Mouse (Mus musculus): ENCODE results near the gene Mroh8.

The Mroh8 gene

DNA sequence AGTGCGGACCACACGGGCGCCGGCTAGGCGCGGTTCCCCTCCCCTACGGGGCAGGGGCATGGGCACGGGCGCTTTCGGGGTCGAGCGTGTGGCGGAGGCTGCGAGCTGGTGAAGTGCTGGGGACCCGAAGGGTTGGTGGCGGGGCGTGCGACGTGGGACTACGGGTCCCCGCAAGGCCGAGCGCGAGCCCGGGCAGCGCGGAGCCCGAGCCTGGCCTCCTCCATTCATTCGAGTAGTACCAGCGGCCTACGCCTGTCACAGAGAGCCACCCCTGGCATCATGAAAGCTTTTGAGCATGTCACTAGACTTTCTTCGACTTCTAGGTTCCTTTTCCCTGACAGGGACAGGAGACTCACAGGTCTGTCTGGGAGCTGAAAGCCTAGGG lies at the start of gene Mroh8:
Mroh8 (minus strand) TSS at position 134 of the 385 bp plus-strand sequence.
- DNase-seq (ENCODE audit: inconsistent age in 2 of 2, low spot score in 1 of 2): no peak

DNA sequence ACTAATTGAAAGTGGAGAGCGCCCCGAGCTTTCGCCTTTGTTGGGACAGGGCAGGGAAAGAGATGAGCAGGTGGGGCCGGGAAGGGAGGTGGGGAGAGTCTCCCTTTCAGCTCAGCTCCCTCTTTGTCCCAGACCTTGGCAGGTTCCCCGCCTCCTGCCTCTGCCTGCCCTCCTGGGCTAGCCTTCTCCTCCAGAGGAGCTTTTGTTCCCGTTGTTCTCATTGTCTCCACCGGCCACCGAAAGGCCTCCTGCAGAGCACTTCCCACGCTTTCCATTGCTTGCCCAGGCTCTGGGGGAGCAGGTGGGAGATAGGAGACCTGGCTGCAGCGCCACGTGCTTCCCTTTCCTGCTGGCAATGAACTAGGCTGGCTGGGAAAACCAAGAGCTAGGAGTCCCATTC lies 49.2 kb upstream of the Mroh8 start:
- no peak for DNase-seq (ENCODE audit: inconsistent age in 2 of 2, low spot score in 1 of 2)

DNA sequence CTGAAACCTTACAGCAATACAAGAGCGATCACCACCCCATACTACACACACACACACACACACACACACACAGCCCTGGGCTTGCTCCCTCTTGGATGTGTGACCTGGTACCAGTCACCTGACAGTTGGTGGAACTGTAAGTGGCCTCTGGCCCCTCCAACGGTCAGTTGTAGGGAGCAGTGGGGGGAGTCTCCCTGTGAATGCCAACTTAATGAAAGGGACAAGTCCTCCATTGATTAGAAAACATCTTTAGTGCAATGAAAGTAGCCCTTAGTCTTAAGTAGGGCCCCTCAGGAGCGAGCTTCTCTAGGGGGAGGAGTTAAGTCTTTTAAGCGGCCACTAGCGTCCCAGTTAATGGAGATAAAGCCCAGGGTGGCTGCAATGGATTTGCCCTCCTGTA lies 48.8 kb upstream of the Mroh8 start:
- DNase-seq (ENCODE audit: inconsistent age in 2 of 2, low spot score in 1 of 2): no peak

DNA sequence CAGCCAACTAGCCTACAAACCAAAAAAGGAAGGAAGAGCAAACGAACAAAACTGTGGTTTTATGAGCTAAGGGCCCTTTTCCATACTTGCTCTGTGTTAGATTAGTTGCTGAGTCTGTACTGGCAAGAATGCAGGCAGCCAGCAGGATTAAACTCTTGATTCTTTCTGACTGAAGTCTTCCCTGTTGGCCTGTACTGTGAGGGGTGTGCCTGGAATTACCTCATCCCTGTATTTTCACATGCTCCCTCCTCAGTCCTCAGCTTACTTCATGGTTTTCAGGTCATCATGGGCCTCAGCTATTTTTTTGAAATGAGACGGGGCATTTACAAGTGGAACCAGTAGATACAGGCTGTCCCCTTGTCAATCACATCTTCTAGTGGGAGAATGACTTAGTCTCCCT lies 45.9 kb upstream of the Mroh8 start:
- DNase-seq (ENCODE audit: inconsistent age in 2 of 2, low spot score in 1 of 2): no peak

DNA sequence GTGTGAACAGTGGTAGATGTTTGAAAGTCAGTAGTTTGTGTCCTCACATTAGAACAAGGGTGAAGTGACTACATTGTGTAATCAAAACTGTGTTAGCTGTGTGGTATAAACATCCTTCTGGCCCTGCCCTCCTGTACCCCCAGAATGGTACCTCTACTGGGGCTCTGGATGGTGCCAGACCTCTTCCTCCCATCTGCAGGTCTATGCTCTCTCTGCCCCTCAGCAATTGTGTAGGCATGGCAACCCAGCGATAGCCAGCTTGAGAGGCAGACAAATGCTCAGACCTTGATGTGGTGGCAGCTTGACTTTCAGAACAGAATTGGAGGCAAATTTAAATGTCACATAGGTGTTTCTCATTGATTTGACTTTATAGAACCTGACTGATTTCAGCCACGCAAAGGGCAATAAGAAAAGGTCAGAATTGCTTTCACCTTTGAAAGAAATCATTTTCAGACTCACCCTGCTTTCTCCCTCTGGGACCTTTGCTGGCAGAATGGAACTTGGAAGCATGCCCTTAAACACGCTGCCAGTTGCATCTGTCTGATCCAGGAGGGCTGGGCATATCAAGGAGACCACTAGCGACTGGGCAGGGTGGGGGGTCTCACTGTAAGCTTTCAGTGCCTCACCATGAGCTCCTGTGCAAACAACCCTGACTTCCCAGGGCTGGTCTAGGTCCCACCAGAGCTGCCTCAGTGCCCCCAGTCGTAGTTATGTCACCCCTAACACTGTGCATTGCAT lies 42.8 kb upstream of the Mroh8 start:
- peak in 1 of 2 experiments; percentile 46 for DNase-seq (ENCODE audit: inconsistent age in 2 of 2, low spot score in 1 of 2)

DNA sequence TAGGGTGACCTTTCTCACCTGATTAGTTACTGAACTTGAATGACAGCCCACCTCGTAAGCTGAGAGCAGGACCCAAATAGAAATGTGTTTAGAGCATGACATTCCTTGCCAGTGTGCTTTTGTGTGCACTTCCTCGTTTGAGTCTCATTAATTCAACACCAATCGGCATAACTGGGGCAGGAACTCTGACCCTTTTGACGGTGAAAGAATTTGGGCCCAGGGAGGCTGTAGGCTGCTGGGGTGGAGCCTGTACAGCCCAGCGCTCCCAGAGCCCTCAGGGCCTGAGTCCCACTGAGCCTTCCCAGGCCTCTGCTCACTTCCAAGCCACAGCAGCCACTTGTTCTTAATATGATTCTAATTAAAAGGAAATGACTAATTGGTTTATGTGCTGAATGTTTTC lies 41.5 kb upstream of the Mroh8 start:
- DNase-seq (ENCODE audit: inconsistent age in 2 of 2, low spot score in 1 of 2): no peak

DNA sequence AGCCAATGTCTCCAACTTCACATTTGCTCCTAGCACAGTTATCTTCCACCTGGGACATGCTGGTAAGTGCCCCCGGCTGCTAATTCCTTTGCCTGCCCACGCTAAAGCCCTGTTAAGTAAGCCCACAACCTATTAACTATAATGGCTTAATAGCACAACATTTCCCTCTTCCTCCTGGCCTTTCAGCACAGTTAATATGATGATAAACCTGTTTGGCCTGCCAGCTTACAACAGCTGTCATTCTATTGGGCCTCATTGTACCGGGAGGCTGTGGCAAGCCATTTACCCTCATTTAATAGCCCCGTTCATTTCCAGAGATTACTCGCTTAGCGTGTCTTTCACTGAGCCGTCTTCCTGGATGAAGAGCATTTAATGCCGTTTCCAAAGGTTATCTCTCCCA lies 40.8 kb upstream of the Mroh8 start:
- peak in 1 of 2 experiments; percentile 34 for DNase-seq (ENCODE audit: inconsistent age in 2 of 2, low spot score in 1 of 2)

DNA sequence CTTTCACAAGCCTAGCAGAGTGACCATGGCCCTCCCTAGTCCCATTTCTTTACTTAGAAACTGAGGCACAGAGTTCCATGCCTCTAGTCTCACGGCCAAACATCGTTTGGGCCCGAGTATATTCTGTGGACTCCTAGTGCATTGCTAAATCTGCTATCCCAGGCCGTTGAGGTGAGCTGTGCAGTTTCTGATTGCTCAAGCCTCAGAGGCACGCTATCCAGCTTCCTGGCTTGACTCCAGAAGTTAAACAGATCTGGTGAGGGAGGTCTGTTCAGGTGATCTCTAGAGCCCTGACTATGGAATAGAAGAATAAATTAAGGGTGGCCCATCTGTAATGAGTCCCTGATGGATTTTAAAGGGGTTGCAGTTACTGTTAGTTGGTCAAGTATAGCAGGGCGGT lies 37.9 kb upstream of the Mroh8 start:
- no peak for DNase-seq (ENCODE audit: inconsistent age in 2 of 2, low spot score in 1 of 2)

DNA sequence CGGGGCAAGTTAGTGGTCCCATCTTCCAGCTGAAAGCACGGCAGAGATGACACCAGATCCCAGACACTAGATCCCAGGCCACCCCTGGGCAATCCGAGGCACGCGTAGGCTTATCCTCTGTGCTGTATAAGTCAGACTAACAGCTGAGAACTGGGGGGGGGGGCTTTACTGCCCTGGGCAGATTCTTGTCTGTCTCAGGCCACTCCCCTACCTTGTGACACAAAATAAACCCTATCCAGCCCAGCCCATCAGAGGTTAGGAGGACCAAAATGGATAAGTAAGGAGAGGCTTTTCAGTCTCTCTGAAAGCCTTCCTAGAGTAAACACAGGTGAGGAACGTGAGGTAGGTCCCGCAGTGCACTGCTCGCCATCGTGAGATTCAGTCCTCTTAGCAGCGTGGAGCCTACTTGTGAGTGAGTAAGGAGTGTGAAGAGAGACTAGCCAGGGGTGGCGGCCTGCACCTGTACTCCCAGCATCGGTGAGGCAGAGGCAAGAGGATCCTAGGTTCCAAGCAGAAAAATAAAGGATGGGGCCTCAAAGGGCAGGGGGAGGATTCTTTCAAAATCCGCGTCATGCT lies 37.1 kb upstream of the Mroh8 start:
- no peak for DNase-seq (ENCODE audit: inconsistent age in 2 of 2, low spot score in 1 of 2)

DNA sequence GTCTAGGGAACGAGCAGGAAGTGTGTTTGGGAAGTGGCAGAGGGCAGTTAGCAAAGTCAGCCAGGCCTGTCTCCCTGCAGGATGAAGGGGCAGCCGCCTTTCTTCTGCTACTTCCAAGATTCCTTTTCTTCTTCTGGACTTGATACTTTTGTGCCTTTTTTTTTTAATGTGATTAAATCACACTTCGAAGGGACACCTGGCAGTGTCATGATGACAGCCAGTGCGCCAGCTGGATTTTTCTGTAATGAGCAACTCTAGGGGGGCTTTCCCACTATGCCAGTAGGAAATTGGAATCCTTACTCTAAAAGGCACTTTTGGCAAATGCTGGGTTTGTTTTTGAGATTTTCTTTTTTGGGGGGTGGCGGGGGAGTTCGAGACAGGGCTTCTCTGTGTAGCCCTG lies 36.1 kb upstream of the Mroh8 start:
- no peak for DNase-seq (ENCODE audit: inconsistent age in 2 of 2, low spot score in 1 of 2)

DNA sequence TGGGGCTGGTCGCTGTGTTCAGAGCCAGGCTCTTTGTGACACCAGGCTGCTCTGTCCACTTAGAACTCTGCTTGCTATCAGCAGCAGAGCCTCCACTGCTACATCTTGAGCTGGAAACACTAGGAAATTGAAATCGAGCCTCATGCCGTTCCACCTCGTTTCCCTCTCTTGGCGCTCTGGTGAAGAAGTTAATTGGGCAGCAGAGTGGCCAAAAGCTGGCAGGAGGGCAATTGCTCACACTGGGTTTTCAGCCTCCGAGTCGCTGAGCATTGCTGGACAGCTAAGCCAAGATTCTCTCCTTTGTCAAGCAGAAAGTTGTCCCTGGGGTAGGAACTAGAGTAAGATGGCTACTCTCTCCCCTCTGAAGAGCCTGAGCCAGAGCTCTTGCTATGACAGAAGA lies 35.0 kb upstream of the Mroh8 start:
- DNase-seq (ENCODE audit: inconsistent age in 2 of 2, low spot score in 1 of 2): no peak

DNA sequence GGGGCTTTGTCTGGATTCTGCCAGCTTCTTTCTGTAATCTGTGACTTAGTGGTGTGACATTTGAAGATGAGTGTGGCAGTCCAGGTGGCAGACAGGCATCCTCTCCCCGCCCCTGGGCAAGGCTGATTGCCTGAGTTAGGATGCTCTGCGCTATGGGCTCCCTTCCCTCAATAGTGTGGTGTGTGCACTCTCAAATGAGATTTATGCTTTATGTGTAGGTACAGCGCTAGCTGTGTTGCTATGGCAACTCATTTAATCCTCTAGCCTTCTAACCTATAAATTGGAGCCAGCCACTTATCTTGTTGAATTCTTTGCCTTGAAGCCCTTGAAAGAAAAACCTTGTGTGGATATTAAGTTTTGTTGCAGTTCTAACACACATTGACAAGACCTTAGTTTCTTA lies 34.4 kb upstream of the Mroh8 start:
- DNase-seq (ENCODE audit: inconsistent age in 2 of 2, low spot score in 1 of 2): no peak

DNA sequence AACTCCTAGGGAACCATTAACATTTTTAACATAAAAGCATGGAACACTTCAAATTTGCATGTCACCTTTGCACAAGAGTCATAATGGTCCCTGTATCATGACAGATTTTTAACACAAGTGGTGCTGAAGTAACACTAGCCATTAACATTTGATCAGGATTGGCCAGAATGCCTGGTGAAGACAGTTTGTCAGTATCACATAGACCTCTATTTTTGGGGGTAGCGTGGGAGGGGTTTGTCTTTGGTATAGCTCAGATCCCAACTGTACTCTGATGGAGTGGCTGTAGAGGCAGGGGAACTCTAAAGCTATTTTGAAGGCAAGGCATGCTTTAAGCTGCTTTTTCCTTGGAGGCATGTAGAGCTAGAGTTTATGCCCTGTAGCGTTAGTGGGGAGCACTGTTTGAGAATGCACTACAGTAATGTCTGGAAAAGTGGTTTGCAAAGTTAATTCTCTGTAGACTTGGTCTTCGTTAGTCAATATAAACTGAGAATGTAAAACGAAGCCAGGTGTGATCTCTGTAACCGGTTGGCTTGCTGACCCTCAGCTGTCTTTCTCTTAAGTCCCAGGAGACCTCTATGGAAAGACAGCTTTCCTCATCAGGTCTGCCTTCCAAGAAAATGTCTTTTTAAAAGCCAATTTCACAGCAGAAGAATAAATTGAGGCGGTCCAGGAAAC lies 31.8 kb upstream of the Mroh8 start:
- no peak for DNase-seq (ENCODE audit: inconsistent age in 2 of 2, low spot score in 1 of 2)

DNA sequence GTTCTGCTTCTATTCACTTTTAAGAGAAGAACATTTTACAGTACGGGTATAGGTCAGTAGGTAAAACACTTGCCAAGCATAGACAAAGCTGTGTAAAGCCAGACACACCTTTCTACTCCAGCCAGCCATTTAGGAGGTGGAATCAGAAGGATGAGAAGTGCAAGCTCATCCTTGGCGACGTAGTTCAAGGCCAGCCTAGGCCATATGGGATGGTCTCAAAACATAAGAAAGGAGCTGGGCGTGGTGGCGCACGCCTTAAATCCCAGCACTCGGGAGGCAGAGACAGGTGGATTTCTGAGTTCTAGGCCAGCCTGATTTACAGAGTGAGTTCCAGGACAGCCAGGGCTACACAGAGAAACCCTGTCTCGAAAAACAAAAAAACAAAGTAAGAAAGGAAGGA lies 30.3 kb upstream of the Mroh8 start:
- DNase-seq (ENCODE audit: inconsistent age in 2 of 2, low spot score in 1 of 2): no peak

DNA sequence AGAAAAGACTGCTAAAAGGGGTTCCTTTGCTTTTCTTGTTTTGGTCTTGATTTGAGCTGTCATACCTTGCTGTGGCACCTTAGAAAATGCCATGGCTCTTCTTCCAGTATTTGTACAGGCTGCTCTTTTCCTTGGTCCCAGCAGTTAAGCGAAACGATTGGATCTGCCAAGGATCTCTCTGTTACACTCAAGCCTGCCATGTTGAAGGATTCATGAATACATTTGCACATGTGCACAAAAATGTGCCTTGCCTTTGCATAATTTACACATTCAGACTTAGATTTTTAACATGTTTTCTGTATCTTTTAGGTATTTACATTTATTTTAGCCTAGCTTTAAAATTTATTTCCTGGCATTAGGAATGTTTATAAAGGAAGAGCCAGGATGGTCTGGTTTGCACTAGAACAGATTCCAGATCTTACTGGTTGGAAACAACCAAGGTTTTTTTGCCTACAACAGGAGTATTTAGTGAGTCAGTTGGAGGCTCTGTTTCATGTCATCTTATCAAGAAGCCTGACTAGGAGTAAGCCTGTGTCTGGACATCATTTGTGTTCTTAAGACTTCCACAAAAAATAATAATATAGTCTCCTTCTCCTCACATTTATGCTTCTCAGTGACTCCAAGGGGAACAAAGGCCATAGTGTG lies 29.0 kb upstream of the Mroh8 start:
- DNase-seq (ENCODE audit: inconsistent age in 2 of 2, low spot score in 1 of 2): no peak

DNA sequence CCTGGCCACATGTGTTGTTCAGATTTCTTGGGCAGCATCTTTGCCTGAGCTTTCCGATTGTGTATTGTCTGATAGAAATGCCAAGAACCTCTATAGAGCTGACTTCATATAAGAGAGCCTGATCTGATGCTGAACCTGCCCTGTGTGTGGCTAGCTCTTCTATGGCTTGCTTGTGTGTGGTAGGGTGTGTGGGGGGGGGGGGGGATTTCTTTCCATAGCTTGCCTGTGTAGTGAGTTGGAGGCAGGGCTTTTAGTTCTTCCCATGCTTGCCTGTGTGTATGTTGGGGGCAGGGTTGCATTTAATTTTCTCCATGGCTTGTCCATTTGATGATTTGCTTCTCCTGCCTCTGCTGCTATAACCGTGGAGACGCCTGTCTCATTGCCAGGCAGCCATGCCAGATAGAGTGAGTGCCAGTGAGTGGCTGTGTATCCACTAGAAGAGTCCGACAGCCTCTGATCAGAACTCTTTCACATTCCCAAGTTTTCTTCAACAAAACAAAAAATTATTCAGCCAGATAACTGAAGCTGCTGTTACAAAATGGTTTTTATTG lies 28.4 kb upstream of the Mroh8 start:
- DNase-seq (ENCODE audit: inconsistent age in 2 of 2, low spot score in 1 of 2): no peak

DNA sequence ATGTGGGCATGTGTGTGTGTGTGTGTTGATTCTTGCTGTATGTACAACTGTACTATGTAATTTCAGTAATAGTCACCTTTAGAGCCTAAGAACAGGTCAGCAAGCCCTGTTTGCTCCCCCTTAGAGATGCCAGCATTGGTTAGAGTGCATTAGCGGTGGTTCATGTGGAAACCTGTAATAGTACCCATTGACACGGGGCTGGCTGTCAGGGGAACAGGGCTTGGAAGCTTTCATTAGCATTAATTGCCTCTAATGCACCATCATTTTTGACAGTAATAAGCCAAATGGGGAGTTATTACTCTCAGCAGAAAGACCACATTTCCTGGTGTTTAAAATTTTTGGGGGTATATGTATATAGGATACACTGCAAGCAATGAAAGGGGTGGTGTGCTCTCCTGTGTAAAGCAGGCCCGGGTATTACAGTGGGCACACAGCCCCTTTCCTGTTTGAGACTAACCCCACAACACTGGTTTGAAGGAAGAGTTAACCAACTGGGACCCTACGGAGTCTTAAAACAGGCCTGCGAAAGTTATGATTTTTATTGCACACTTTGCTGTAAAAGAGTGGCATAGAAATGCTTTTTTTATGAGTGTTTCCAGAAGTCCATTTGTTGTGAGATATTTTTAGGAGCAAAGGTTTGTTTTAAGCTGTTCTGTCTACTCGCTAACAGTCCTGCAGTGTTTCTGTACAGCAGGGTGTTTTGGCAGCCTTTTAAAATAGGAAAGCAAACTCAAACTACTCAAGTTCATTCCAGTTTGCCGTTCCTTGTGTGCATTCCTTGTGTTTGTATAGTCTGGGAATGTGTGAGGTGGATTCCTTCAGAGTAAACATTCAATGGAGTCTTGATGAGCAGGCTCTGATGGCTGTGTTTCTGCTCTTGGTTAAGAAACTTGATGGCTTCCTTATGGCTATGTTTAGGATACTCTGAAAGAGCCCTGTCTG lies 27.0 kb upstream of the Mroh8 start:
- no peak for DNase-seq (ENCODE audit: inconsistent age in 2 of 2, low spot score in 1 of 2)

DNA sequence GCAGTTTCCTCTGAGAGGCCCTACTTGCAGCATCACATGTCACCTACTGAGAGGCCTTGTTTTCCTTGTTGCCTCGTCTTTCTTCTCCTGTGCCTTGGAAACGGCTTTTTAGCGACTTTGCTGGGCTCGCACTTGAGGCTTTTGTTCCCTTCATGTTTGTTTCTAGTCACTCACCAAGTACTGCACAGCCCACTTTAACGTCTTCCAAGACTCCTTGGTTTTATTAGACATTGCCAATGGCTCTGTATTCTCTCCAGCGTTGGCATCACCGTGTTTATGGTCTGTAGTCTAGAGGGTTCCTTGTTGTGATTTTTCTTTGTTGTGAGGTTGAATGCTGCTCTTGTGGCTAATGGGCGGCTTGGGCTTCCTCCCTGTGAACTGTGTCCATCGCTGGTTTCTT lies 23.7 kb upstream of the Mroh8 start:
- no peak for DNase-seq (ENCODE audit: inconsistent age in 2 of 2, low spot score in 1 of 2)

DNA sequence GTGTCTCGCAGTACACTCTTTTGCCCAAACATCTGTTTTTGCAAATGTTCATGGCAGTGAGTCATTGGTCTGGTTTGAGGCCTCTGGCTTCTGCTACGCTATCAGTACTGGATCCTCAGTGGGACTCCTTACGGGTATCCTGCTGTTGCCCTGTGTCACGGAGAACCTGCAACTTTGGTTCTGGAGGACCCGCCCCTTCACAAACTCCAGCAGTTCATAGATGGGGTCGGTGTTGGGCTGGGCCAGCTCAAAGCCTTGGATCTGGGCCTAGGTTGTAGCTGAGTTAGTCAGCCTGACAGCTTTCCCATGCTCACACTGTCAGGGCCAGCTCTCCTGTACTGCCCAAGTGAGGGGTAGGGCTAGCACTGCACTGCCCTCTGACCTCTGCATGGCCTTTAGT lies 20.7 kb upstream of the Mroh8 start:
- no peak for DNase-seq (ENCODE audit: inconsistent age in 2 of 2, low spot score in 1 of 2)

DNA sequence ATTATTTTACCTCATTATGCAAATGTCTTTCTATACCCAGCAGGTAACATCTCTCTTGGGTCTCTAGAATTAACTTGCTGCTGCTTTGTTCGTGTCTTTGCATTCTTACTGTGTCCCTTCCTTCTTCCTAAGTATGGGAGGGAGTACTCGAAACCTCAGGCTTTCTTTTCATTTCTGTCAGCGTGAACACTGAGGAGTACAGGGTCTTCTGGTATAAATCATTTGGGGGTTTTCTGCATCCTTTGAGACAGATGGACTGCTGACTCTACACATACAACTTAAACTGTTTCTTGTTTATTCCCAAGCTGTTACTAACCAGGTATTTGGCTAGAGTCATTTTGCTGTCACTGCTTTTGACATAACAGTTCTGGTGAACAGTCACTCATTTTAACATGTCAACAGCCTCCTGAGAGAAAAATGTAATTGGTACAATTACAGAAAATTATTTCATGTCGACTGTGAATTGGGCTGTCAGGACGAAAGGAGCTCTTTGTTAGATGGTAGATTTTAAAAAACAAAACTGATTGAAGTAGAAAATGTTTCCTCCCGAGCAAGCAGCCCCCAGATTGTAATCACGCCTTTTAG lies 16.8 kb upstream of the Mroh8 start:
- no peak for DNase-seq (ENCODE audit: inconsistent age in 2 of 2, low spot score in 1 of 2)

Measured in adrenal gland, adult (tissue).